Comparison of ENCODE assay signal across 17 mouse cellular contexts in the genomic region with DNA sequence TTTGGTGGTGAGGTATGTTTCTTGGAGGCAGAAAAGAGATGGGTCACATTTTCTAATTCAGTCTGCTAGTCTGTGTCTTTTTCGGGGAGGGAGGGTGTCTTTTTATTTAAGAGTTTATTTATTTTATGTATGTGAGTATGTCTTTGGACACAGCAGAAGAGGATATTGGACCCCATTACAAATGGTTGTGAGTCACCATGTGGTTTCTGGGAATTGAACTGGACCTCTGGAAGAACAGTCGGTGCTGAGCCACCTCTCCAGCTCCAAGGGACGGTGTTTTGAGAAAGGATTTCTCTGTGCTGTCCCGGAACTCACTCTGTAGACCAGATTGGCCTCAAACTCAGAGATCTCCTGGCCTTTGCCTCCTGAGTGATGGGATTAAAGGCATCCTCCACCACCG. TPM values are rescaled to one million over a fixed set of nuclear protein-coding genes. Genes with fewer than 3 reads are reported as not detected.
"Had no signal": no experiment of that assay in that cellular context is flagged by ENCODE, and none has a peak within 500 bp of the region (broad histone marks: within the 10 kb centered on the region; RNA-seq: fewer than 3 reads in every experiment).

No protein-coding gene starts in this region.

- H3K9me3 ChIP-seq: limb, embryonic 12.5 days; limb, embryonic 15.5 days had no signal

- ATAC-seq: intestine, postnatal 0 days; liver, postnatal 0 days had no signal

- DNase-seq: kidney, postnatal 14 days; kidney, postnatal 4 days; left cerebral cortex, postnatal 4 days; liver, postnatal 0 days; midbrain, embryonic 14.5 days; thymus, adult 2 months; thymus, postnatal 14 days; thymus, postnatal 4 days had no signal

- H3K4me3 ChIP-seq: limb, embryonic 12.5 days; limb, embryonic 15.5 days had no signal

- H3K36me3 ChIP-seq: limb, embryonic 12.5 days; limb, embryonic 15.5 days had no signal

- H3K27me3 ChIP-seq: limb, embryonic 12.5 days; limb, embryonic 15.5 days had no signal

- H3K27ac ChIP-seq: limb, embryonic 12.5 days; limb, embryonic 15.5 days; liver, embryonic 14.5 days; macrophage; stomach, postnatal 0 days had no signal

- H3K9ac ChIP-seq: limb, embryonic 12.5 days; limb, embryonic 15.5 days; liver, embryonic 14.5 days; liver, postnatal 0 days; lung, embryonic 14.5 days had no signal

- H3K4me1 ChIP-seq: limb, embryonic 12.5 days had no signal

- H3K4me2 ChIP-seq: limb, embryonic 12.5 days; limb, embryonic 15.5 days; liver, embryonic 11.5 days; lung, embryonic 14.5 days had no signal

RNA-seq across cellular contexts. Expression of a gene that starts 34.5 kb away (rescaled TPM):
- total RNA-seq: megakaryocyte, adult 5-6 weeks had no signal
- polyA plus RNA-seq: liver, embryonic 11.5 days; liver, postnatal 0 days; macrophage had no signal
